Mouse (Mus musculus): ENCODE measurements around the gene Speer4d. TPM values are rescaled to one million over a fixed set of nuclear protein-coding genes. Genes with fewer than 3 reads are reported as not detected.

Gene Speer4d
- total RNA-seq (2023; ENCODE audit: inconsistent age) = not detected in 4 replicates

GRCm38 (mm10) chr5:15618764-15619163, at the start of gene Speer4d:
TSS of gene Speer4d (plus strand) at chr5:15619064.

GRCm38 (mm10) chr5:15577033-15577432, 41.8 kb upstream of the Speer4d start, which contains the start of gene Gm21083:
TSS of gene Gm21083 (plus strand) at chr5:15577333.

GRCm38 (mm10) chr5:15656959-15657358, 38.1 kb downstream of the Speer4d start, which contains the start of gene 4930572O03Rik:
TSS of gene 4930572O03Rik (minus strand) at chr5:15657059.

Other genes starting within 250 kb of the Speer4d start
- gene Gm21149, start 142.5 kb upstream of the Speer4d start, total RNA-seq (2023; ENCODE audit: inconsistent age) = not detected in 4 replicates
- gene Gm21190, start 89.8 kb upstream of the Speer4d start, total RNA-seq (2023; ENCODE audit: inconsistent age) = not detected in 4 replicates
- gene Gm21083, start 41.7 kb upstream of the Speer4d start, total RNA-seq (2023; ENCODE audit: inconsistent age) = not detected in 4 replicates
- gene 4930572O03Rik, start 38.0 kb downstream of the Speer4d start, total RNA-seq (2023; ENCODE audit: inconsistent age) = not detected in 4 replicates
- not detected in 4 replicates for gene Speer4c, start 95.2 kb downstream of the Speer4d start, total RNA-seq (2023; ENCODE audit: inconsistent age)